Mouse (Mus musculus) layer of hippocampus, adult 8-10 months (tissue): ENCODE data around the gene Fig4. TPM values are rescaled to one million over a fixed set of nuclear protein-coding genes. Genes with fewer than 3 reads are reported as not detected.

Experiments used
- DNase-seq, 2 experiments: peaks; one replicate each; pipeline ENCODE4 v3.0.0; 2022; ENCODE audit warnings: low spot score in 2 of 2
- total RNA-seq, 4 experiments: library from RNA; stranded (reverse); gene quantifications; 2 replicates each; pipeline ENCODE4 v1.2.4; 2022

Gene Fig4
- total RNA-seq, 4 experiments from 2014 or later: 30.6 to 34.7 (median 33.1) TPM

DNA sequence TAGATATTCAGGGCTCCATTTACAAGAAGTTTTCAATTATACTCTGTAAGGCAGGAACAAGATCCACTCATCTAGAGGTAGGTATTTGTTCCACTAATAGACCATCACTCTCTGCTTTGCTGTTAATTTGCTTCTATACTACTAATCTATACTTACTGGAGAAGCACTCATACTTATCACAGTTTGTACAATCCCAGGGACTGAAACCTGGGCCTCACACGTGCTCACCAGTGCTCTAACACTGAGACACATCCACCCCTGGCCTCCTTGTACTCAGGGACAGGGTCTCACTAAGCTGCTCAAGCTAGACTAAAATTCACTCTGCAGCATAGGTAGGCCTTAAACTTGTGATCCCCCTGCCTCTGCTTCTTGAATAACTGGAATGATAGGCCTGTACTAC lies 41.8 kb downstream of the Fig4 start:
- no peak for DNase-seq

- DNase-seq: no peak
Measured at GRCm38 (mm10) chr10:41260243-41261006, 42.6 kb downstream of the Fig4 start.

- no peak for DNase-seq
Measured at GRCm38 (mm10) chr10:41250749-41251065, 52.4 kb downstream of the Fig4 start.

DNA sequence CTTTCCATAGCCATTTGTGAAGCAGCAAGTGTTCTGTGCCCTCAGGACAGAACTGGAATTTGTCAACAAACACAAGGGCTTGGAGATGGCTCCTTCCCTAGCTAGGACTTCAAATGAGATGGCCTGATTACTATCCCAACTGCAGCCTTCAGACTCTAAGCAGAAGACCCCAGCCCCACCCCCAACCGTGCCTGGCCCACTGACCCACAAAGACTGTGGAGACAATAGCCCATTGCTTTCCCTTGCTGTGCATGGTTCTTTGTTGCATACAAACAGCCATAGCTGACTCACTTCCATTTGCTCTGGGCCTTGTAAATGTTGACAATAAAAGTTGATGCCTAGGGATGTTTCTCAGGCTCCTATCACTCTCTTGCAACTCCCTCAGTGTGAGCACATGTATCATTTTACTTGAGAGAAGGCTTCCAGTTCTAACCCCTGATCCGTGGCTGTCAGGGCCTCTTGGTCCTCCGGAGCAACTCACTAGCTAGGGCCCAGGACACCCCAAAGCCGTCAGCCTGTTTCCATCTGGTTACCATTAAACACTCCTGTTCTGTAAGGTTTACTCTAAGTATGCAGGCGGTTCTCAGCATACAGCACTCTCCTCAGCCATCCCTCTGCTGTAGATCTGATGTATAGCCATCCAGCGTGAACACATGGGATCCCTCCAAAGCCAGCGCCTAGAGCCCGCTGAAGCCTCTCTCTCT lies 52.9 kb downstream of the Fig4 start:
- no peak for DNase-seq

- DNase-seq: no peak
Measured at GRCm38 (mm10) chr10:41249006-41249659, 53.9 kb downstream of the Fig4 start.

GRCm38 (mm10) chr10:41247800-41248473 lies 55.1 kb downstream of the Fig4 start:
- DNase-seq: no peak

GRCm38 (mm10) chr10:41246111-41246510 lies 56.9 kb downstream of the Fig4 start:
- no peak for DNase-seq

GRCm38 (mm10) chr10:41245477-41245876 lies 57.6 kb downstream of the Fig4 start:
- DNase-seq: no peak

DNA sequence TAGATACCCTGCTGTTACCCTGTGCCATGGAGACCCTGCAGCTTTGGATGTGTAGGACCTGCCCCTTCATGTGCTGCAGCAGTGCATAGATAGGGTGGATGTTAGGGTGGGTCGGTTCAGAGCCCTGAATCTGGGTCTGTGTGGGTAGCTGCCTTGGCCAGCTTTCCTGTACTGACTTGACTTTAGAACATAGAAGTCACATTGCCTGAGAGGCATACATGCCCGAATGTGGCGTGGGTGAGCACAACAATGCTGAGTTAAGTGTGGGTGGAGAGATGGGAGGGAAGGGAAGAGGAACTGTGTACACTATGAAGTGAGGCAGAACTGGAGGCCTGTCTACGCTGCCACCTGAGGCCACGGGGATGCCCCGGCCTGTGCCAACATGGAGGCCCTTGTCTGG lies 58.0 kb downstream of the Fig4 start:
- peak in 1 of 2 experiments; percentile 26 for DNase-seq

DNA sequence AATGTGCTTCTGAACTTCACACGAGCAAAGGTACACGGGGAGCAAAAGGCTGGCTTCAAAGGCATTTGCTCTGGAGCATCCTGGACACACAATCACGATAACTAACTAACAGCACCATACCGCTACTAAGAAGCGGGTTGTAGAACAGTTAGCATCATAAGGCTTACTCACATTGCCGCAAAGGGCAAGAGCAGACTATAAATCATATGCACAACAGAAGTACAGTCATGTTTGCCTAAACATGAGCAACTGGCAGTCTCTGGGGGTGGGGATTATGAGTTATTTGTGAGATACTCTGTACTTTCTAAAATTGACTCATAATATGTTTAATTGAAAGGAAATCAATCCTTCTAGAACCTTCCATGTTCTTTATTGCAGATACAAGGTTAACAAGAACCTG lies 59.1 kb downstream of the Fig4 start:
- DNase-seq: no peak

GRCm38 (mm10) chr10:41241558-41242242 lies 61.4 kb downstream of the Fig4 start:
- DNase-seq: no peak

GRCm38 (mm10) chr10:41241080-41241479 lies 62.0 kb downstream of the Fig4 start:
- DNase-seq: no peak

GRCm38 (mm10) chr10:41236020-41236419 lies 67.0 kb downstream of the Fig4 start:
- DNase-seq: no peak

DNA sequence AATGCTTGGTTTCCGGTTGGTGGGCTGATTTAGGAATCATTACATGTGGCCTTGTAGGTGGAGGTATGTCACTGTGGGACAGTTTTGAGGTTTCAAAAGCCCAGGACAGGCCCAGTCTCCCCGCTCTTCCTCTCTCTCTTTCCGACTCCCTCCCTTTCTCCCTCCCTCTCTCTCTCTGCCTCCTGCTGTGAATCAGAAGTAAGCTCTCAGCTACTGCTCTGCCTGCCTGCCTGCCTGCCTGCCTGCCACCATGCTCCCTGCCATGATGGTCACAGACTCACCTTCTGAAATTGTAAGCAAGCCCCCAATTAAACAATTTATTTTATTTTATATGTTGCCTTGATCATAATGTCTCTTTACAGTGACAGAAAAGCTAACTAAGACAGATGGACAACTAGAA lies 67.5 kb downstream of the Fig4 start:
- DNase-seq: no peak

DNA sequence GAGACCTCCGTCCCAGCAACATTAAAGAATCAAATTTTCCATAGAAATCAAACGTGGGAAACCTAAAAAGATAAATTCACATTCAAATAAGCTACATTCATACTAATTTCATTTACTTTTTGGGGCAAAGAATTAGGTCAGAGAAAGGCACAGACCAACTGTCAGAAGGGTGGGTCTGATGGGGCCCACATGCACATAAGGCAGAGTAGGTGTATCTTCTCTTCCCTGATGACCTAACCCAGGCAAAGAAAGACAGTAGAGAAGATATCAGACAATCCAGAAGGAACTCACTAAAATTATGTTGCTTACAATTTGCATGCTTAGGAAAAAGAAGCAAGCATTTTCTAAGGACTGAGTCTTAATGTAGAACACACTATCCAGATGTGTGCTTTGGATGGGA lies 67.9 kb downstream of the Fig4 start:
- no peak for DNase-seq

- no peak for DNase-seq
Measured at GRCm38 (mm10) chr10:41234552-41234951, 68.5 kb downstream of the Fig4 start.

GRCm38 (mm10) chr10:41233140-41233539 lies 69.9 kb downstream of the Fig4 start:
- no peak for DNase-seq

DNA sequence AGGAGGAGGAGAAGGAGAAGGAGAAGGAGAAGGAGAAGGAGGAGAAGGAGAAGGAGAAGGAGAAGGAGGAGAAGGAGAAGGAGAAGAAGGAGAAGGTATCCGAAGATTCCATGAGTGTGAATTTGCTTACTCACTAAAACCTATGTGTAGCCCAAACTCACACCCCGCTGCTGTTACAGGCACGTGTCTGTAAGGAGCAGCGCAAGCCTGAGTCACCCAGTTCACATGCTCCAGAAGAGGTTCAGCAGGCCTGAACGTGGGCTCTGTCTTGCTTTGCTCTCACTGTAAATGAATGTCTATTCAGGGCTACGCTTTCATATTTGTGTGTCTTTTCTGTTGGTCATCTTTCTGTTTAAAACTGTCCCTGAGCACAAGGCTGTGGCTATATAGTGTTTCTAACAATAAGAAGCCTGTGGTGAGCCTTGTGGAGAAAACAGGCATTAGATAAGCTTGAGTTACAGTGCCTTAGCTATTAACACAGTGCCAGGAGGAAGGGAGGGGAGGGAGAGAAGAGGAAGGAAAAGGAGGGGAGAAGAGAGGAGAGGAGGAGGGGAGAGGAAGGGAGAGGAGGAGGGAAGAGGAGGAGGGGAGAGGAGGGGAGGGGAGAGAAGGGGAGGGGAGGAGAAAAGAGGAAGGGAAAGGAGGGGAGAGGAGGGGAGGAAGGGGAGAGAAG lies 71.8 kb downstream of the Fig4 start:
- no peak for DNase-seq

- DNase-seq: no peak
Measured at GRCm38 (mm10) chr10:41227626-41228025, 75.4 kb downstream of the Fig4 start.

DNA sequence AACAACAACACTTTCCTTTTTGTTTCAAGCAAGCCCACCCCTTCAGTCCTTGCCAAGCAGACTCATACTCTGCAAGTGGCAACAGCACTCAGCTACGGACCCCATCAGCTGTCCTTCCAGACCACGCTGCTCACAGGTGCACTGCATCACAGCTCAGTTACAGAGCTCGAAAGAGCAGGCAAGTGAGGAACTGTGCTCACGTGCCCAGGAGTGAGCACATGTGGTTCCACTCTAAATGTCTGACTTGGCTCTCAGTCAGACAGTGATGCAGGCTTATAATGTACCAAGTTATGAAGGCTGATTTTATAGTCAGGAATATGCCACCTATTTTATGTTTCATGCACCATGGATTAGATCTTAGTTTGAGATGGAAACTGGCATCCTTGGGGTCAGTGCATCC lies 79.6 kb downstream of the Fig4 start:
- DNase-seq: no peak

DNA sequence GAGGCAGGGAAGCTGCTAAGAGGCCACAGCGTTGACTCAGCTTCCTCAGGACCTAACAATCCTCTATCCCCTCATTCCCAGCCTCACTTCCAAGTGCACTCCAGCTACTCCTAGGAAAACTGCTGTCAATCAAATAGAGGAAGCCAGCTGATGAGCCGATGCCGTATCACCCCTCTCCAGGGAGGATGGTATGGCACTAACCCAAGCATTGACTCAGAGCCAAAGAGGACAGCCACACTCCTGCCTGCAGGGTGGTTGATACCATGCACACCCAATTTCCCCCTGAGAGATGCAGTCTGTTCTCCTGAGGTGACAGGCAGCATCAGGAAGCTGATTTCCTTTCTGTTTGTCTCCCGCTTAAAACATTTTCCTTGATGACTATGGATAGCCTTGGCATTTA lies 81.9 kb downstream of the Fig4 start:
- DNase-seq: no peak
